Mouse (Mus musculus): Measurements from ENCODE around the gene Pdia6. TPM values are rescaled to one million over a fixed set of nuclear protein-coding genes. Genes with fewer than 3 reads are reported as not detected.

The Pdia6 gene
- total RNA-seq, 1 experiment, result 632 TPM

DNA sequence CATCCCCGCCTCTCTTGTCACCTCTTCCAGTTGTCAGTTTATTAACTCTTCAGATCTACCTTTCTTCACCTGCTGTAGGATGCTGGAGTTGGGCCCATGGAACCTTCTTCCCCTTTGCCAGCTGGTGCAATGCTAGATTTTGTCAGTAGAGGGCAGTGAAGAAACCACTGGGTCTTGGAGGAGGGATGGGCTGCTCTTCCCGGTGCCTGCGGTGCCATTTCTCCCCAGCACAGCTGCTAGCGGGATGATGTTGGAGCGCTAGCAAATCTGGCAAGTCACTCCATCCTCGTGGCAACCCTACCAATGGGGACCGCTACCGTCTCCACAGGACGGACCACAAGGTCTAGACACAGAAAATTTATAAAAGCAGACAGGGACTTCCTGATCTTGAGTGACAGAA is 13.3 kb upstream of the Pdia6 start:
- peak overlapping the region in 1 of 2 experiments; percentile 32; a peak in 2 of 4 replicates for H3K4me3 ChIP-seq (ENCODE audit: insufficient read depth in 1 of 2, low read depth in 1 of 2, low read length in 2 of 2, poor library complexity in 1 of 2, severe bottlenecking in 1 of 2)

DNA sequence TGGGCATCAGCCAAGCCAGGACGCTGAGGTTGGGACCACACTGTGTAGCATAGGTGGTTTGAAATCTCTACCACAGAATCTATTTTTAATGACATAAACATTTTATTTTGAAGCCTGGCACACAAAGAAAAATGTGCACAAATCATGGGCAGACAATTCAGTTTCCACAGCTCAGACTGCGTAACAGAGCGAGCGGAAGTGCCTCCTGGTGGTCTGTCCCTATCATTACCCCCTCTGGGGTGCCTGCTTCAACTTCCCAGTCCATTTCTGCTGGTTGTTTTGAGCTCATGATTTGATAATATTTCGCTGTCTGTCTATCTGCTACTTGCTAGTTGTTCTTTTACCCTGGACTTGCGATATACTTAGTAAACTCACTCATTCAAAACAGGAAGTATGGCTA is 10.7 kb upstream of the Pdia6 start:
- DNase-seq (ENCODE audit: low read depth, low spot score), result no peak
- Histone ChIP-seq H3K36me3 (ENCODE audit: control insufficient read depth, insufficient read depth, low read length, poor library complexity, severe bottlenecking) (no peaks in the 10 kb centered on the region), H3K27ac (ENCODE audit: insufficient read depth, low read depth, low read length, poor library complexity, severe bottlenecking) (no peak overlapping the region), H3K9me3 (ENCODE audit: control insufficient read depth, insufficient read depth, low read depth, low read length) (no peaks in the 10 kb centered on the region), H3K9ac (ENCODE audit: insufficient read depth, low read depth, low read length, poor library complexity, severe bottlenecking) (no peak overlapping the region), H3K4me3 (ENCODE audit: insufficient read depth in 1 of 2, low read depth in 1 of 2, low read length in 2 of 2, poor library complexity in 1 of 2, severe bottlenecking in 1 of 2) (no peak overlapping the region), H3K4me1 (ENCODE audit: control insufficient read depth in 2 of 2, insufficient read depth in 2 of 2, low read length in 2 of 2, poor library complexity in 1 of 2) (peaks cover 0 to 7% of the 10 kb centered on the region in 2 experiments; a peak in 1 of 4 replicates)
- TF ChIP-seq ZNF384 (IDR thresholded peaks at IDR 0.05; ENCODE audit: low read depth, low read length) (no peak), HCFC1 (IDR thresholded peaks at IDR 0.05; ENCODE audit: borderline replicate concordance, insufficient read depth, low read length) (no peak)
- in situ Hi-C loops (cut with MboI; ENCODE audit: low sequenced_read_pairs in 2 of 2, unreplicated experiment in 2 of 2), result no loop called here

More for the DNA sequence above, 13.3 kb upstream of the Pdia6 start:
- H3K9me3 ChIP-seq (ENCODE audit: control insufficient read depth, insufficient read depth, low read depth, low read length), result no peaks in the 10 kb centered on the region
- no peaks in the 10 kb centered on the region for H3K36me3 ChIP-seq (ENCODE audit: control insufficient read depth, insufficient read depth, low read length, poor library complexity, severe bottlenecking)
- in situ Hi-C loops (cut with MboI; ENCODE audit: low sequenced_read_pairs in 2 of 2, unreplicated experiment in 2 of 2), result no loop called here
- no peak overlapping the region for H3K27ac ChIP-seq (ENCODE audit: insufficient read depth, low read depth, low read length, poor library complexity, severe bottlenecking)
- TF ChIP-seq CHD2 (IDR thresholded peaks at IDR 0.05; ENCODE audit: low read depth, low read length), result no peak
- TF ChIP-seq MAFK (IDR thresholded peaks at IDR 0.05; ENCODE audit: insufficient read depth, low read depth, low read length), result no peak
- no peak for TF ChIP-seq ZNF384 (IDR thresholded peaks at IDR 0.05; ENCODE audit: low read depth, low read length)
- no peak overlapping the region; the same call in 1 of the 2 replicates for H3K9ac ChIP-seq (ENCODE audit: insufficient read depth, low read depth, low read length, poor library complexity, severe bottlenecking)
- H3K4me1 ChIP-seq (ENCODE audit: control insufficient read depth in 2 of 2, insufficient read depth in 2 of 2, low read length in 2 of 2, poor library complexity in 1 of 2), result peaks cover 0 to 6% of the 10 kb centered on the region in 2 experiments; a peak in 1 of 4 replicates
- peak; percentile 85 for DNase-seq (ENCODE audit: low read depth, low spot score)

DNA sequence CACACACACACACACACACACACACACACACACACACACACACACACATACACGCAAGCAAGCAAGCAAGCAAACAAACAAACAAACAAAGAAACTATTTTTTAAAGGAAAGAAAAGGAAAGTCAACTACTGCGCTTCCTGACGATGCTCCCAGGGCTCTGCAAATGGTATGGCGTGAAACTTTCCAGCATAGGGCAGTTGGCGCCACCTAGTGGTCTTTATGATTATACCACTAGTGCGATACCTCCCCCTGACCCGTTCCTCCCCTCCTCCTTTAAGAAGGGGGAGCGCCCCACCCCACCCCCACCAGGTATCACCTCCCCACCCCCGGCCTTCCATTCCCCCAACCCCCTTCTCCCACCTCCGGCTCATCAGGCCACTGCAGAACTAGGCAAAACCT is 9.4 kb upstream of the Pdia6 start:
- Histone ChIP-seq H3K36me3 (ENCODE audit: control insufficient read depth, insufficient read depth, low read length, poor library complexity, severe bottlenecking) (no peaks in the 10 kb centered on the region), H3K4me1 (ENCODE audit: control insufficient read depth in 2 of 2, insufficient read depth in 2 of 2, low read length in 2 of 2, poor library complexity in 1 of 2) (peaks cover 0 to 7% of the 10 kb centered on the region in 2 experiments; a peak in 1 of 4 replicates), H3K9ac (ENCODE audit: insufficient read depth, low read depth, low read length, poor library complexity, severe bottlenecking) (no peak overlapping the region), H3K9me3 (ENCODE audit: control insufficient read depth, insufficient read depth, low read depth, low read length) (no peaks in the 10 kb centered on the region), H3K27ac (ENCODE audit: insufficient read depth, low read depth, low read length, poor library complexity, severe bottlenecking) (no peak overlapping the region), H3K4me3 (ENCODE audit: insufficient read depth in 1 of 2, low read depth in 1 of 2, low read length in 2 of 2, poor library complexity in 1 of 2, severe bottlenecking in 1 of 2) (no peak overlapping the region)
- peak; percentile 54 for DNase-seq (ENCODE audit: low read depth, low spot score)
- TF ChIP-seq CHD2 (IDR thresholded peaks at IDR 0.05; ENCODE audit: low read depth, low read length) (no peak), ZC3H11A (IDR thresholded peaks at IDR 0.05; ENCODE audit: borderline replicate concordance, low read depth, low read length) (no peak), HCFC1 (IDR thresholded peaks at IDR 0.05; ENCODE audit: borderline replicate concordance, insufficient read depth, low read length) (no peak), ZNF384 (IDR thresholded peaks at IDR 0.05; ENCODE audit: low read depth, low read length) (no peak), MAFK (IDR thresholded peaks at IDR 0.05; ENCODE audit: insufficient read depth, low read depth, low read length) (no peak)
- in situ Hi-C loops (cut with MboI; ENCODE audit: low sequenced_read_pairs in 2 of 2, unreplicated experiment in 2 of 2), result no loop called here

DNA sequence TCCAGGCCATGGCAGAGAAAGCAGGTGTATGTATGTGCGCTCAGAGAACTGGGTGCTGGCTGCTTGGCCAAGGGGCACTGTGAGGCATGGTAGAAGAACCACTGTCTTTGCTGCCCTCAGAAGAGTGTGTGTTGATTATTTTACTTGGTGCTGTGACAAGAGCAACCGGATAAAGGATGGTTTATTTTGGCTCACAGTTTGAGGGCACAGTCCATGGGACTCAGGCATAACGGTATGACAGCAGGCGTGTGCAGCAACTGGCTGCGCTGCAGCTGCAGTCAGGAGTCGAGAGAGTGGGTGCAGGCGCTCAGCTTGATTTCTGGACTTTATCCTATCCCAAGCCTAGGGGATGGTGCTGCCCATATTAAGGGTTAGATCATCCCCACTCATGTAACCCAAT is 7.9 kb upstream of the Pdia6 start:
- Histone ChIP-seq H3K4me3 (ENCODE audit: insufficient read depth in 1 of 2, low read depth in 1 of 2, low read length in 2 of 2, poor library complexity in 1 of 2, severe bottlenecking in 1 of 2) (no peak overlapping the region), H3K4me1 (ENCODE audit: control insufficient read depth in 2 of 2, insufficient read depth in 2 of 2, low read length in 2 of 2, poor library complexity in 1 of 2) (peaks cover 0 to 4% of the 10 kb centered on the region in 2 experiments; a peak in 1 of 4 replicates), H3K9ac (ENCODE audit: insufficient read depth, low read depth, low read length, poor library complexity, severe bottlenecking) (no peak overlapping the region), H3K9me3 (ENCODE audit: control insufficient read depth, insufficient read depth, low read depth, low read length) (no peaks in the 10 kb centered on the region), H3K27ac (ENCODE audit: insufficient read depth, low read depth, low read length, poor library complexity, severe bottlenecking) (no peak overlapping the region; the same call in 1 of the 2 replicates), H3K36me3 (ENCODE audit: control insufficient read depth, insufficient read depth, low read length, poor library complexity, severe bottlenecking) (no peaks in the 10 kb centered on the region)
- no peak for DNase-seq (ENCODE audit: low read depth, low spot score)
- in situ Hi-C loops (cut with MboI; ENCODE audit: low sequenced_read_pairs in 2 of 2, unreplicated experiment in 2 of 2), result no loop called here
- TF ChIP-seq HCFC1 (IDR thresholded peaks at IDR 0.05; ENCODE audit: borderline replicate concordance, insufficient read depth, low read length) (no peak), CHD2 (IDR thresholded peaks at IDR 0.05; ENCODE audit: low read depth, low read length) (no peak), MAFK (IDR thresholded peaks at IDR 0.05; ENCODE audit: insufficient read depth, low read depth, low read length) (no peak), ZC3H11A (IDR thresholded peaks at IDR 0.05; ENCODE audit: borderline replicate concordance, low read depth, low read length) (no peak), ZNF384 (IDR thresholded peaks at IDR 0.05; ENCODE audit: low read depth, low read length) (no peak)

DNA sequence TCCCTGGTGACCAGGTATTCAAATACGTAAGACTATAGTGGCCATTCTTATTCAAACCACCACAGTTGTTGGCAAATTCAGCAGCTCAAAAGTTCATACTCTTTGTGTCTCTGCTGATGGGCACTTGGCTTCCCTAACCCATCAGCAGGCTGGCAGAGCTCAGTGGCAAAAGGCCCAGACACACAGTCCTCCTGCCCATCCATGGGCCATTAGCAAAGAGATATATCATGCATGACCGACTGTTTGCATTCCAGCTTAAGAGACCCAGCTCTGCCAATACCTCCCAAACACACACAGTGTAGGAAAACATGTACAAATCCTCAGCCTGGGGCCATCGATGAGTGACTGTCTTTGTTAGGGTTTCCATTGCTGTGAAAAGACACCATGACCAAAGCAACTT is 5.3 kb upstream of the Pdia6 start:
- H3K36me3 ChIP-seq (ENCODE audit: control insufficient read depth, insufficient read depth, low read length, poor library complexity, severe bottlenecking), result no peaks in the 10 kb centered on the region
- no peak overlapping the region for H3K27ac ChIP-seq (ENCODE audit: insufficient read depth, low read depth, low read length, poor library complexity, severe bottlenecking)
- in situ Hi-C loops (cut with MboI; ENCODE audit: low sequenced_read_pairs in 2 of 2, unreplicated experiment in 2 of 2), result no loop called here
- no peaks in the 10 kb centered on the region for H3K9me3 ChIP-seq (ENCODE audit: control insufficient read depth, insufficient read depth, low read depth, low read length)
- H3K4me3 ChIP-seq (ENCODE audit: insufficient read depth in 1 of 2, low read depth in 1 of 2, low read length in 2 of 2, poor library complexity in 1 of 2, severe bottlenecking in 1 of 2), result no peak overlapping the region
- no peak overlapping the region for H3K9ac ChIP-seq (ENCODE audit: insufficient read depth, low read depth, low read length, poor library complexity, severe bottlenecking)
- peaks cover 0 to 8% of the 10 kb centered on the region in 2 experiments; a peak in 1 of 4 replicates for H3K4me1 ChIP-seq (ENCODE audit: control insufficient read depth in 2 of 2, insufficient read depth in 2 of 2, low read length in 2 of 2, poor library complexity in 1 of 2)
- TF ChIP-seq ZNF384 (IDR thresholded peaks at IDR 0.05; ENCODE audit: low read depth, low read length), result no peak
- no peak for TF ChIP-seq ZC3H11A (IDR thresholded peaks at IDR 0.05; ENCODE audit: borderline replicate concordance, low read depth, low read length)
- TF ChIP-seq MAFK (IDR thresholded peaks at IDR 0.05; ENCODE audit: insufficient read depth, low read depth, low read length), result no peak
- no peak for TF ChIP-seq CHD2 (IDR thresholded peaks at IDR 0.05; ENCODE audit: low read depth, low read length)
- TF ChIP-seq HCFC1 (IDR thresholded peaks at IDR 0.05; ENCODE audit: borderline replicate concordance, insufficient read depth, low read length), result no peak
- no peak for DNase-seq (ENCODE audit: low read depth, low spot score)
